Mouse (Mus musculus) embryonic fibroblast, embryonic 13.5 days (primary cell): Measurements from ENCODE around the gene Zfp568.

Experiments used
- CTCF ChIP-seq: IDR thresholded peaks from 2 replicates; pipeline ENCODE4 v1.5.1; 2011; ENCODE audit warnings: mild to moderate bottlenecking, control low read depth, low read length, moderate library complexity, borderline replicate concordance; ENCODE audit not compliant: insufficient read depth
- POLR2A ChIP-seq: IDR thresholded peaks from 2 replicates; pipeline ENCODE4 v1.6.1; 2011; ENCODE audit warnings: low read depth, mild to moderate bottlenecking, control low read depth, low read length, moderate library complexity

GRCm38 (mm10) chr7:29958125-29958724 lies 25.5 kb upstream of the Zfp568 start:
- TF ChIP-seq POLR2A = no peak
- TF ChIP-seq CTCF = no peak
